Mouse (Mus musculus) adipocyte (in vitro differentiated cells): ENCODE measurements around the gene Mef2d.

Experiments
- DNase-seq: peaks from one replicate; pipeline ENCODE4 v3.0.0-alpha.2; 2016; ENCODE audit warnings: low spot score

Gene Mef2d

DNA sequence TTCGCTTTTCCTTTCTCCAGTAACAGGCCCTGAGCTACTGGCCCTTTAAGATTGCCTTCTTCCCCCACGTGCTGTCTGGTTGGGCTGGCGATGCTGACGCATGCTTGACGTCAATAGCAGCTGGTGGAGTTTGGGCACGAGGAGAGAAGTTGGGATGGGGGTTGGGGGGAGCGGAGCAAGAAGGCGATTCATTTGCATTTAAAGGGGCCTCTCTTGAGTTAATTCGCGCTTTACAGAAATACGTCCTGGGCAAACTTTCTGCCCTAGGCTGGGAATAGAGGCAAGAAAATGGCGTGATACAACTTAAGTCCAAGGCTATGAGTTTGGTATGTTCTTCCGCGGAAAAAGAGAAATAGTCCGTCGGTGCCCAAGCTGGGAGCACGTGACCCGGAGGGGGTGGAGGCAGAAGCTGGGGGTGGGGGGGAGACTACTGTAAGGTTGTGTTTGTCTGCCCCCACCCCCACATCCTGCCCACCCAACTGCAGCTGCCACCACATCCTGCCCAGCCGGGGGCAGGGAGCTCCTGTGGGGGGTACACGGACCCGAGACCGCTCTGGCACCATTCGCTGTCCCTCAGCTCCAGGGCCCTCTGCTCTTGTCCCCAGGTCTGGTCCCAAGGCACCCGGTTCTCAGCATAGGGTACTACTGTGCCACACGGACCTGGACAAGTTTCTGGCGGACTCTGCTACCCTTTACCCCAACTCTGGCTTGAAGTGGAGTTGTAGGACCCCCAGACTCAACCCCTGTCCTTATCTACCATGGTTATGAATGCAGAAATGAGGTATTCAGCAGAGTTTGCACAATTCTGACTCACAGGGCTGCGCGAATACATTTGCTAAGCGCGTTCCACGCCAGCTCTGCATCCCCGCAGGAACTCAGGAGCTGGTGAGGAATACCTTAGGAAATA lies 3.6 kb upstream of the Mef2d start:
- peak; percentile 98 for DNase-seq

- peak; percentile 35 for DNase-seq
Observed at GRCm38 (mm10) chr3:88139243-88140177, 2.7 kb upstream of the Mef2d start.

DNA sequence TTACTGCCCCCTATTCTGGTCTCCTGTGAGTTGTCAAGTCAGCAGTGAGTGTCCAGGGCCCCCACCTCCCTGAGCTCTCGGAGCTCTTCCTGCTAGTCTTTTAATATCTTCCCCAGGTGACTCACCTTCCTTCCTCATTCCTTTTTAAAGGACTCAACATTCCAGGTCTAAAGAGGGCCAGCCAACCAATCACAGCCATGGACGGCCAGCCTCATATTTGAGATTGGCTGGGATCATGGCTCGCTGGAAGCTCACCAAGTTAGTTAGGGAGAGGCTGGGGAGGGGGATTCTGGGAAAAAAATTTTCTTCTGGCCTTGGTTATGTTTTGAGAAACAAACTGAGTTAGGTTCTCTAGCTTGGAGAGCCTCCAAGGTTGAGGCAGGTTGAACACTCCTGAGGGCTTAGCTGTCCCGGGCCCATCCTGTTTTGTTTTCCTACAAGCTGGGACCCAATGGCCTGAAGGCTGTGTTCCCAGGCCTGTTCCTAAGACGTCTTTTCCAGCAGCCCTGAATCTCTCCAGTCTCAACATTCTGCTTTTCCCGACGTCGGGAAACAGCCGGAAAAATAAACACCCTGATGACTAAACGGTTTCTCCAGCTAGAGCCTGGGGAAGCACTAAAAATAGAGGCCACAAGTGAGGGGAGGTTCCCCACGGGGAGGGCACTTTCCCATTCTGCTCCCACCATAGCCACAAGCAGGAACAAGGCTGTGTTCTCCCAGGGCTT lies 1.8 kb upstream of the Mef2d start:
- peak; percentile 68 for DNase-seq

GRCm38 (mm10) chr3:88140903-88141430 lies 1.2 kb upstream of the Mef2d start:
- no peak for DNase-seq

GRCm38 (mm10) chr3:88141439-88141786 lies 759 bp upstream of the Mef2d start:
- peak; percentile 52 for DNase-seq

DNA sequence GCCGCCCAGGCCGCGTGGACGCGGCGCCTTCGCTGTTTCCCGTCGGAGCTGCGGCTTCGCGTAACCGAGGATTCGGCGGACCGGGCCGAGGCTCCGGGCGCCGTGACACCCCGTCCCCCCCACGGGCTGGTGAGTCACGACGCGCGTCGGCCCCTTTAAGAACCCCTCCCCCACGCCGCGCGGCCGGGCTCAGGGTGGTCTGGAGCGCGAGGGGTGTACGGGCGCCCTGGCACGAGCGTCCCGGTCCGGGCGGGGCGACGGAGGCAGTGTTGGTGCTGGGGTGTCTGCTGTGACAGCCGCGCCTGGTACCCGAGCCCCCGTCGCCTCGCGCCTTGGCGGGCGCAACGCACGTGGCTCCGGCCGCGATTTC lies 359 bp downstream of the Mef2d start:
- DNase-seq = no peak

DNA sequence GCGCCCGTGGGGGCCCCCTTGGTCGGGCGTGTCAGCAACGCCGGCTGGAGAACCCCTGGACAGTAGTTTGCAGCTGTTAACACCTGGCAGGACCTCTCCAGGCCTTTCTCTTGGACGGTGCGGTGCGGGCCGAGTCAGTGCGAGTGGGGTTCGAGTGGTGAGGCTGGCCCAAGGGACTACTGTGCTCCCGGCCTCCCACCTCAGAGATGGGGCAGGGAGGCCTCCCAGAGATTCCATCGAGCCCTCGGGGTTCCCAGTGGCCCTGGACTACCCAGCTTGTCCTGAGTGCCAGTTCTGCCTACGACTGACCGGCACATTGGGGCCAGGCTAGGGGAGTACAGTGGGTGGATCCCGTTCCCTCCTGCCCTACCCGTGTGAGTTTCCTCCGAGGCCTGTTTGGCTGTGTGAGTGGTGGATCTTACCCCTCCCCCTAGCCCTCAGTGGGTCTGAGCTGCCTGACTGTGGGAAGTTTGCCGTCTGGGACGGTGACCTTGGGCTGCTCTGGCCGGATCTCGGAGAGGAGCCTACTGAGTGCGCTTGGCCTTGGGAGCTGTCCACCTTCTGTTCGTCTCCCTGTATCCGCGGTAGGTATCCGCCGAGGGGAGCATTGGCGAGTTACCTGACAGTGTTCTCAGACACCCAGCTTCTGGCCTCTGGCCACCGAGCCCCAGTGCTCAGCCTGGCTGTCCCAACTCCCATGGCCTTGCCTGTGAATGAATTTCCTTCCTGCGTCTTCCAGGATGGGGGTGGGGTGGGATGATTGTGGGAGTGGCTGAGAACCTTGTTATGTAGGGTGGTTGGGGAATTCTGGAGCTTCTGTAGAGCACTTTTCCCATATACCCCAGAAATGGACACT lies 972 bp downstream of the Mef2d start:
- peak; percentile 82 for DNase-seq

DNA sequence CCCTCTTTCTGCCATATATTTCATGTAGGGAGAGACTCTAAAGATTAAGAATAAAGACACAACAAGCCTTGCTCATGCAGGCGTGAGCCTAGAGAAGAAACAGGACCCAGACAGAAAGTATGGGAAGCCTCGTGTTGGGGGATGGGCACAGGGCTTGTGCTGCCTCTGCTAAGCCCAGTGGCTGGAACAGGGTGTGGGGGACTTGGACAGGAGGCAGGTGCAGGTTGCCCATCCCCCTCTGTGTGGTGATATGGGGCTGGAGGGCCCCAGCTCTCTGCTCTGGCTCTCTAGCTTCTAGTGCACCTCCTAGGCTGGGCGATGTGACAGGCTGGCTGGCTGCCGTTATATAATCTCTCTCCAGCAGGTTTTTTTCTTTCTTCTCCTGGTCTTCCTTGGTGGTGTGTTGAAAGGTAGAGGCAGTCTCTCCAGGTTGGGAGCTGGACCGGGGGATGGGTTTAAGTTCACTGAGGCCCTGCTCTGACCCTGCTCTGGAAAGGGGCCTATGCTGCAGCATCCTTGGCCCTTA lies 1.9 kb downstream of the Mef2d start:
- peak; percentile 25 for DNase-seq

DNA sequence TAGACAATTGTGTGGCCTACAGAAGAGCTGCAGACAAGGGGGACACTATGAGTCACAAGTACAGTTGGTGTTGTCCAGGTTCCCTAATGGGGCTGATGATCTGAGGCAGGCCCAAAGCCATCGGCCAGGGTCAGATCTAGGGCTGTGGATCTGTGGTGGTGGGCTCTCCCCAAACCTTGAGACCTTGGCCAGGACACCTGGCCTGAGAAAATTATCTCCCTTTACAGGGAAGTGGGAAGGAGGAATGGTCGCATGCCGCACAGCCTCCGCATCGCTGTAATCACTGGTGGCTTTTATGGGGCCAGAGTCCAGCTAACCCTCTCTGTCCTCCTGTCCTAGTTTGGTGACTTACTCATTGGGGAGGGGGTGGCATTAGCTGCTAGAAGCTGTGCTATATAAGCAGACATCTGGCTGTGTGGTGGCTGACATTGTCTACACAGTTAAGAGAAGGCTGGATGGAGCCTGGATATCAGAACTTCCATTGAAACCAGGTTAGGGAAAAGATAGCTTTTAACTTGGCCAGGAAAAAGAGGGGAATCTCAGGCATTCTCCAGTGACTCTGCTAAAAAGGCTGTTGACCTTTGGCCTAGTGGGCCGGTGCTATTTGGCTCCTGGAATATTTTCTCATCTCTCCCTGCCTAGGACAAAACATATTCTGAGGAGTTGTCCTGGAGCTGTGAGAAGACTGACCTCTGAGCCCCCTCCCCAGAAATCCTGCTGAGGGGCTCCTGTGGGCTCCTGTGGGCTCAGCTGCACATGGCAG lies 2.7 kb downstream of the Mef2d start:
- peak; percentile 66 for DNase-seq

GRCm38 (mm10) chr3:88145411-88145782 lies 3.2 kb downstream of the Mef2d start:
- peak; percentile 42 for DNase-seq

- peak; percentile 67 for DNase-seq
Observed at GRCm38 (mm10) chr3:88145952-88146351, 3.8 kb downstream of the Mef2d start.

GRCm38 (mm10) chr3:88146376-88147112 lies 4.4 kb downstream of the Mef2d start:
- no peak for DNase-seq

GRCm38 (mm10) chr3:88147444-88147843 lies 5.3 kb downstream of the Mef2d start:
- no peak for DNase-seq

DNA sequence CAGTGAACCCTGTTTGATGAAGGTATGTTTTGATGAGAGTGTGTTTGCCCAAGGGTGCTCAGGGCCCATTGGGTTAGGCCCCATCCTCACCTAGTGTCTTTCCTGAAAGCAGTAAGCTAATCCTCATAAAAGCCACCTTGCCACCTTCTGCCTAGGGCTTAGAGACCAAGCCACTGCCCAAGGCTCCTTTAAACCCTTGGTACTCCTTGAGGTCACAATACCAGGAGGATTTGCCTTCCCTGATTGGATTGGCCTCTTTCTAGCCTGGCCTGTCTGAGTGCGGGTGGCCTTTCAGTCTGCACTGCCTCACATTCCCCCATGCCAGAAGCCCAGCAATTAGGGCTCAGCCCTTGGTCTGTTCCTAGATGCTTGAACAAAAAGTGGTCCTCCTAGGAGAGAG lies 5.7 kb downstream of the Mef2d start:
- DNase-seq = no peak

DNA sequence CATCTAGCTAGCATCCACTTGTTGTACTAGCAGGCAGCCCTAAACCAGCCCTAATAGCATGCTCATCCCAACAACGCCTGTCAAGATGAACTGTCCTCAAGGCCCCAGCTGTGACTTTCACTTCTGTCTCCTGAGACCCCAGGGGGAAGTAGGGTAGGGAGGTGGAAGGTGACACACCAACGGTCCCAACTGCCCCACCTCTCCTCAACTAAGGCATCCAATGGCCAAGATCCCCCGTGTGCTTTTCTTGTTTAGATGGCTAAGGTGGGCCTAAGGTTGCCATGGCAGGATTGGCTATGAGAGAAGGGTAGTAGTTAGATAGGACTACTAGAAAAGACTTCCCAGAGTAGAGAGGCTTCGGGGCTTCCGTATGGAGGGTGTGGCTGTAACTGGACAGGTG lies 6.2 kb downstream of the Mef2d start:
- no peak for DNase-seq

- DNase-seq = peak; percentile 63
Observed at GRCm38 (mm10) chr3:88148776-88149509, 6.8 kb downstream of the Mef2d start.

GRCm38 (mm10) chr3:88149510-88149974 lies 7.4 kb downstream of the Mef2d start:
- no peak for DNase-seq
